In the genomic region with DNA sequence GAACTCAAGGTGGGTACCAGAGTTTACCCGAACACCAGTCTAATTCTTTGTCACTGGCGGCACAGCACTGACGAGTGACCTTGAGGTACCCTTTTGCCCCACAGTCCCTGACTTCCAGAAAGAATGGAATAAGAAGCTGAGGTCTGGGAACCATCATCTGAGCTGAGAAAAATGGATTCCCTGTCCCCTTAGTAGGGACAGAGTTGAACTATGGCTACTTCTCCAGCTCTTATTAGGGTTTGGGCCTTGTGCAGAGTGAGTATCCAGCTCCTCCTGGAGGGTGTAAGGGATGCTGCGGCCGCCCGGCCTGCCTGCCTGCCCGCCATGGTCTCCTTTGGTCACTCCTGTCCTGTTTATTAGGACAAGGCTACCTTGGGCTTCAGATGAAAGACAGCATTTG, we compare ENCODE assay signal across 7 mouse cellular contexts. TPM values are rescaled to one million over a fixed set of nuclear protein-coding genes. Genes with fewer than 3 reads are reported as not detected.
DNase-seq lines count a peak whose midpoint lies in the region; ATAC-seq and TF ChIP-seq lines count a peak whose summit lies in the region.

No protein-coding gene starts in this region.

- TF ChIP-seq CTCF in lung, postnatal 0 days (IDR thresholded peaks at IDR 0.05): peak; percentile 22; the same call in 1 of the 2 replicates
- TF ChIP-seq CTCF in stomach, postnatal 0 days (IDR thresholded peaks at IDR 0.05; ENCODE audit: low read depth): peak; percentile 38

- peak overlapping the region; percentile 34; the same call in 1 of the 2 replicates for H3K9ac ChIP-seq in lung, postnatal 0 days (replicated peaks; ENCODE audit: low read depth)
- peak overlapping the region; percentile 72 for H3K9ac ChIP-seq in heart, embryonic 14.5 days (ENCODE audit: low read length)
- H3K9ac ChIP-seq in liver, embryonic 11.5 days (ENCODE audit: low read depth, low read length): peak overlapping the region; percentile 81
- peak overlapping the region; percentile 61 for H3K9ac ChIP-seq in stomach, postnatal 0 days (ENCODE audit: low read length)

- peak overlapping the region; percentile 84 for H3K27ac ChIP-seq in lung, postnatal 0 days (ENCODE audit: low read length)
- H3K27ac ChIP-seq in heart, embryonic 14.5 days (replicated peaks in 1 of 2; ENCODE audit: control insufficient read depth in 1 of 2, insufficient read depth in 1 of 2, low read depth in 2 of 2, low read length in 2 of 2): peak overlapping the region; percentile 84 to 93
- peak overlapping the region; percentile 80 for H3K27ac ChIP-seq in liver, embryonic 11.5 days (ENCODE audit: low read depth, low read length)
- H3K27ac ChIP-seq in stomach, postnatal 0 days (replicated peaks): peak overlapping the region; percentile 88

- 52% methylated on average over 7 of the region's 7 CpGs for WGBS in lung, postnatal 0 days
- 65% methylated on average over 7 of the region's 7 CpGs for WGBS in heart, embryonic 14.5 days
- 57% methylated on average over 7 of the region's 7 CpGs for WGBS in liver, embryonic 11.5 days
- 43% methylated on average over 7 of the region's 7 CpGs for WGBS in stomach, postnatal 0 days

- H3K4me2 ChIP-seq in lung, postnatal 0 days (replicated peaks; ENCODE audit: low read depth, low read length): peak overlapping the region; percentile 63
- H3K4me2 ChIP-seq in heart, embryonic 14.5 days (ENCODE audit: low read length): peak overlapping the region; percentile 69
- peak overlapping the region; percentile 90 for H3K4me2 ChIP-seq in liver, embryonic 11.5 days
- H3K4me2 ChIP-seq in stomach, postnatal 0 days (replicated peaks; ENCODE audit: low read depth): peak overlapping the region; percentile 50

- no peak for ATAC-seq in lung, postnatal 0 days
- no peak for ATAC-seq in heart, embryonic 14.5 days (ENCODE audit: insufficient number of reproducible peaks, insufficient read depth, low FRiP score, low read depth)
- ATAC-seq in liver, embryonic 11.5 days (replicated peaks; ENCODE audit: low FRiP score): no peak
- ATAC-seq in stomach, postnatal 0 days (ENCODE audit: low FRiP score, low TSS enrichment): no peak

- H3K36me3 ChIP-seq in lung, postnatal 0 days (ENCODE audit: insufficient read depth, low read length): no peaks in the 10 kb centered on the region
- peaks cover 11% of the 10 kb centered on the region for H3K36me3 ChIP-seq in heart, embryonic 14.5 days (ENCODE audit: control insufficient read depth, insufficient read depth, low read length)
- H3K36me3 ChIP-seq in liver, embryonic 11.5 days (ENCODE audit: control insufficient read depth, insufficient read depth, low read length): 0 out of 2 replicates have a peak, but pooled peaks cover 2% of the 10 kb centered on the region
- H3K36me3 ChIP-seq in stomach, postnatal 0 days (ENCODE audit: control insufficient read depth, insufficient read depth, low read length): peaks cover 4% of the 10 kb centered on the region; the same call in 1 of the 2 replicates

- no peak for DNase-seq in lung, postnatal 0 days (ENCODE audit: low spot score)
- DNase-seq in lung, postnatal 36 days: no peak
- peak; percentile 45 to 47 for DNase-seq in cerebellum, postnatal 25 days
- DNase-seq in liver, embryonic 11.5 days (ENCODE audit: low spot score): no peak
- peak; percentile 27 for DNase-seq in stomach, postnatal 0 days (ENCODE audit: low spot score)
- no peak for DNase-seq in urinary bladder, adult 2 months (ENCODE audit: low spot score)

- peak overlapping the region; percentile 37 for H3K4me3 ChIP-seq in lung, postnatal 0 days (ENCODE audit: low read depth, low read length)
- peak overlapping the region; percentile 44 to 47 for H3K4me3 ChIP-seq in heart, embryonic 14.5 days (ENCODE audit: control insufficient read depth in 1 of 2, insufficient read depth in 1 of 2, low read depth in 1 of 2, low read length in 2 of 2)
- peak overlapping the region; percentile 49 for H3K4me3 ChIP-seq in liver, embryonic 11.5 days (ENCODE audit: low read depth, low read length)
- peak overlapping the region; percentile 35 for H3K4me3 ChIP-seq in stomach, postnatal 0 days (ENCODE audit: low read depth, low read length)

- H3K27me3 ChIP-seq in lung, postnatal 0 days (replicated peaks; ENCODE audit: insufficient read depth, low read length): no peaks in the 10 kb centered on the region
- no peaks in the 10 kb centered on the region for H3K27me3 ChIP-seq in heart, embryonic 14.5 days (ENCODE audit: control insufficient read depth, insufficient read depth, low read length)
- no peaks in the 10 kb centered on the region for H3K27me3 ChIP-seq in liver, embryonic 11.5 days (replicated peaks; ENCODE audit: control insufficient read depth, insufficient read depth, low read length)
- H3K27me3 ChIP-seq in stomach, postnatal 0 days (ENCODE audit: control insufficient read depth, insufficient read depth, low read length): no peaks in the 10 kb centered on the region

- TF ChIP-seq EP300 in lung, postnatal 0 days (IDR thresholded peaks at IDR 0.05): no peak
- no peak for TF ChIP-seq EP300 in stomach, postnatal 0 days (optimal IDR thresholded peaks at IDR 0.05)

- peaks cover 11% of the 10 kb centered on the region for H3K4me1 ChIP-seq in lung, postnatal 0 days (ENCODE audit: insufficient read depth, low read depth, low read length)
- H3K4me1 ChIP-seq in heart, embryonic 14.5 days (ENCODE audit: control insufficient read depth in 2 of 2, insufficient read depth in 2 of 2, low read length in 2 of 2): peaks cover 23 to 36% of the 10 kb centered on the region in 2 experiments
- peaks cover 33% of the 10 kb centered on the region for H3K4me1 ChIP-seq in liver, embryonic 11.5 days (replicated peaks; ENCODE audit: control insufficient read depth, insufficient read depth, low read length)
- peaks cover 9% of the 10 kb centered on the region for H3K4me1 ChIP-seq in stomach, postnatal 0 days (replicated peaks; ENCODE audit: control insufficient read depth, insufficient read depth)

- H3K9me3 ChIP-seq in lung, postnatal 0 days (ENCODE audit: low read length): no peaks in the 10 kb centered on the region
- no peaks in the 10 kb centered on the region for H3K9me3 ChIP-seq in heart, embryonic 14.5 days (ENCODE audit: control insufficient read depth, low read length)
- H3K9me3 ChIP-seq in liver, embryonic 11.5 days (ENCODE audit: control insufficient read depth, low read length): no peaks in the 10 kb centered on the region
- no peaks in the 10 kb centered on the region for H3K9me3 ChIP-seq in stomach, postnatal 0 days (ENCODE audit: control insufficient read depth, low read length)

RNA-seq across cellular contexts. Expression of gene C87436, which starts 34.9 kb away (rescaled TPM):
- polyA plus RNA-seq in lung, postnatal 0 days (2015; fragmentation: Nextera tagmentation; extraction: Ambion mirVana): 23.3 and 23.5 TPM in 2 replicates
- 17.1 and 20.0 TPM in 2 replicates for polyA plus RNA-seq in heart, embryonic 14.5 days (2014; fragmentation: Nextera tagmentation; extraction: Ambion mirVana)
- polyA plus RNA-seq in liver, embryonic 11.5 days (2014; fragmentation: Nextera tagmentation; extraction: Ambion mirVana): 24.8 and 25.9 TPM in 2 replicates
- polyA plus RNA-seq in stomach, postnatal 0 days (2015; fragmentation: Nextera tagmentation; extraction: Ambion mirVana): 15.0 and 16.4 TPM in 2 replicates
- polyA plus RNA-seq in urinary bladder, adult 2 months (2012; rRNA removed): 24.6 and 28.2 TPM in 2 replicates

RNA-seq across cellular contexts. Expression of gene Gm44790, which starts 46.6 kb away (rescaled TPM):
- polyA plus RNA-seq in lung, postnatal 0 days (2015; fragmentation: Nextera tagmentation; extraction: Ambion mirVana): not detected in 2 replicates
- not detected in 2 replicates for polyA plus RNA-seq in heart, embryonic 14.5 days (2014; fragmentation: Nextera tagmentation; extraction: Ambion mirVana)
- 0.47 TPM in 1 of 2 replicates, not detected in the other for polyA plus RNA-seq in liver, embryonic 11.5 days (2014; fragmentation: Nextera tagmentation; extraction: Ambion mirVana)
- polyA plus RNA-seq in stomach, postnatal 0 days (2015; fragmentation: Nextera tagmentation; extraction: Ambion mirVana): not detected in 2 replicates
- 0.28 and 1.0 TPM in 2 replicates for polyA plus RNA-seq in urinary bladder, adult 2 months (2012; rRNA removed)

RNA-seq across cellular contexts. Expression of gene Pcbp1, which starts 53.0 kb away (rescaled TPM):
- polyA plus RNA-seq in lung, postnatal 0 days (2015; fragmentation: Nextera tagmentation; extraction: Ambion mirVana): 317 and 353 TPM in 2 replicates
- 297 and 312 TPM in 2 replicates for polyA plus RNA-seq in heart, embryonic 14.5 days (2014; fragmentation: Nextera tagmentation; extraction: Ambion mirVana)
- 543 and 554 TPM in 2 replicates for polyA plus RNA-seq in liver, embryonic 11.5 days (2014; fragmentation: Nextera tagmentation; extraction: Ambion mirVana)
- polyA plus RNA-seq in stomach, postnatal 0 days (2015; fragmentation: Nextera tagmentation; extraction: Ambion mirVana): 331 and 337 TPM in 2 replicates
- polyA plus RNA-seq in urinary bladder, adult 2 months (2012; rRNA removed): 153 and 183 TPM in 2 replicates

Comparison
In these comparisons a context has a peak if more than half of its experiments do, and no peak if none do; other contexts are left out.
1. DNase-seq: peak in cerebellum, postnatal 25 days (2 of 2) and stomach, postnatal 0 days (single experiment); none in lung, postnatal 0 days (single experiment), lung, postnatal 36 days (single experiment), liver, embryonic 11.5 days (single experiment) and urinary bladder, adult 2 months (single experiment).
2. Peak in every context shown above with its lines, with median percentiles within 50 percentile points of each other: H3K27ac ChIP-seq, H3K4me2 ChIP-seq, H3K4me3 ChIP-seq and H3K9ac ChIP-seq.